Mouse (Mus musculus) midbrain, postnatal 0 days (tissue): ENCODE measurements around the gene Fam72a. TPM values are rescaled to one million over a fixed set of nuclear protein-coding genes. Genes with fewer than 3 reads are reported as not detected.

Experiments
- ATAC-seq: fragments of 200-750 bp; cut with Nextera tagmentation; 2 replicates; pipeline ENCODE4 v1.8.0; 2017; ENCODE audit warnings: moderate number of reproducible peaks, mild to moderate bottlenecking, moderate TSS enrichment, moderate library complexity; ENCODE audit not compliant: low FRiP score
- DNase-seq: peaks from one replicate; pipeline ENCODE4 v3.0.0-alpha.2; 2015; ENCODE audit warnings: low spot score
- H3K27ac ChIP-seq: fragments of 300-500 bp; sonication (generic); 2 replicates; pipeline ENCODE4 v1.5.1; 2014; ENCODE audit warnings: low read depth, mild to moderate bottlenecking, low read length, mixed read lengths
- H3K27me3 ChIP-seq: fragments of 300-500 bp; sonication (generic); 2 replicates; pipeline ENCODE4 v1.6.1; 2014; ENCODE audit warnings: low read length, control low read depth, mixed read lengths; ENCODE audit not compliant: insufficient read depth
- H3K36me3 ChIP-seq: fragments of 300-500 bp; sonication (generic); 2 replicates; pipeline ENCODE4 v1.6.1; 2014; ENCODE audit warnings: low read length, control low read depth, mixed read lengths; ENCODE audit not compliant: insufficient read depth
- H3K4me1 ChIP-seq: fragments of 300-500 bp; sonication (generic); 2 replicates; pipeline ENCODE4 v1.6.1; 2014; ENCODE audit warnings: mild to moderate bottlenecking, control low read depth, antibody characterized with exemption, low read length, mixed read lengths; ENCODE audit not compliant: insufficient read depth
- H3K4me2 ChIP-seq: fragments of 300-500 bp; sonication (generic); 2 replicates; pipeline ENCODE4 v1.6.1; 2014; ENCODE audit warnings: low read depth, mild to moderate bottlenecking, low read length, mixed read lengths; ENCODE audit not compliant: poor library complexity, severe bottlenecking
- H3K4me3 ChIP-seq: fragments of 300-500 bp; sonication (generic); 2 replicates; pipeline ENCODE4 v1.5.1; 2014; ENCODE audit warnings: low read depth, mild to moderate bottlenecking, low read length, moderate library complexity
- H3K9ac ChIP-seq: fragments of 300-500 bp; sonication (generic); replicated peaks from 2 replicates; pipeline ENCODE4 v1.6.1; 2014; ENCODE audit warnings: mild to moderate bottlenecking, low read length, moderate library complexity, mixed read lengths; ENCODE audit not compliant: poor library complexity, severe bottlenecking
- H3K9me3 ChIP-seq: fragments of 300-500 bp; sonication (generic); 2 replicates; pipeline ENCODE4 v1.6.1; 2016; ENCODE audit warnings: low read length, control low read depth
- CTCF ChIP-seq: IDR thresholded peaks from 2 replicates; pipeline ENCODE4 v1.5.1; 2016; ENCODE audit warnings: antibody characterized with exemption, mild to moderate bottlenecking
- WGBS: fragments of 180-500 bp; shearing (Covaris S2); extraction: QIAGEN DNeasy Blood & Tissue Kit; methylation state at CpG from one replicate; pipeline ENCODE4 v1.1.7; 2014; 5-methylcytosine and 5-hydroxymethylcytosine counted together
- polyA plus RNA-seq: library from polyadenylated mRNA; unstranded; fragments of >200 nt; fragmentation: Nextera tagmentation; extraction: Ambion mirVana; gene quantifications from 2 replicates; pipeline ENCODE4 v1.2.1, GENCODE M21; 2015
- total RNA-seq: library from RNA; depleted of rRNA; stranded (reverse); fragments of >200 nt; gene quantifications from 2 replicates; pipeline ENCODE4 v1.2.3, GENCODE M21; 2014

Gene Fam72a
- total and polyA plus RNA-seq, 2 experiments from 2014 or later, result 0.53 to 0.60 TPM

DNA sequence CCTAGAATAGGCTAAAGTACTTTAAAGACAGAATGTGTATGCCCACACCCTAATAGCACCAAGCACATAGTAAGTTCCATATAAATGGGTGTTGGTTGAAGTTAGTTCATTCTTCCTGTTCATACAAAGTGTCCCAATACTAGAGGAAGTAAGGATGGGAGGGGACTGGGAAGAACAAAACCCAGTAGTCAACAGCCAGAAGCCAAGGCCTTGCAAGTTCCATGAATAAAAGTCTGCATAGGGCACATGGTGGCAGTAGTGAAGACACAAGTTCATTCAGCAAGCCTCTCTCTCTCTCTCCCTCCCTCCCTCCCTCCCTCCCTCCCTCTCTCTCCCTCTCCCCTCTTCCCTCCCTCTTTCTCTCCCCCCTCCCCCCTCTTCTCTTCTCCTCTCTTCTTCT, 16.6 kb upstream of the Fam72a start:
- no peak overlapping the region for H3K4me3 ChIP-seq
- ATAC-seq, result no peak

GRCm38 (mm10) chr1:131511661-131512500, 15.8 kb upstream of the Fam72a start:
- no peaks in the 10 kb centered on the region for H3K36me3 ChIP-seq
- no peak overlapping the region for H3K4me2 ChIP-seq
- no peaks in the 10 kb centered on the region for H3K9me3 ChIP-seq
- no peak overlapping the region for H3K4me3 ChIP-seq
- H3K27me3 ChIP-seq, result no peaks in the 10 kb centered on the region
- DNase-seq (no peak), ATAC-seq (no peak)
- 76% methylated on average over 3 of the region's 3 CpGs for WGBS
- no peaks in the 10 kb centered on the region for H3K4me1 ChIP-seq
- no peak overlapping the region for H3K27ac ChIP-seq
- no peak for TF ChIP-seq CTCF
- H3K9ac ChIP-seq, result no peak overlapping the region

More for the DNA sequence above, 16.6 kb upstream of the Fam72a start:
- H3K4me1 ChIP-seq, result no peaks in the 10 kb centered on the region; the same call in 1 of the 2 replicates
- no peak overlapping the region for H3K9ac ChIP-seq
- no peak overlapping the region for H3K27ac ChIP-seq
- no peak for TF ChIP-seq CTCF
- H3K36me3 ChIP-seq, result no peaks in the 10 kb centered on the region
- no peaks in the 10 kb centered on the region for H3K9me3 ChIP-seq
- H3K4me2 ChIP-seq, result no peak overlapping the region
- H3K27me3 ChIP-seq, result no peaks in the 10 kb centered on the region
- no peak for DNase-seq

DNA sequence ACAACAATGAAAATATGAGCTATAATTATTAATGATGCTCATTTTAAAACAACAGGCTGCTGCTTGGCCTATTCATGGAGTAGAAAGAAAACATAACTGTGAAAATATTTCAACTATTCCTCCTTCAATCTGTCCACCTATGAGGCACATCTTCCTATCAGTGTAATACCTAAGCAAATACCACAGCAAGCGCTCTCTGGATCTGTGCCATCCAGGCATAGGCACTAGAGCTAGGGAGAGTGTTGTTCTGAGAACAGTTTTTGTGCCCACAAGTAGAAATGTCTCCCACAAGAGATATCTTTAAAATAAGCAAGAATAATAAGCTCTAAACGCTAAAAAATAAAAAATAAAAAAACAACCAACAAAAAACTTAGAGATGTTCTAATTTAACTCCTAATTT, 14.6 kb upstream of the Fam72a start:
- Histone ChIP-seq H3K9me3 (no peaks in the 10 kb centered on the region), H3K27ac (no peak overlapping the region), H3K4me3 (no peak overlapping the region), H3K9ac (no peak overlapping the region), H3K36me3 (no peaks in the 10 kb centered on the region), H3K27me3 (no peaks in the 10 kb centered on the region), H3K4me1 (no peaks in the 10 kb centered on the region), H3K4me2 (no peak overlapping the region)
- TF ChIP-seq CTCF, result no peak
- ATAC-seq (no peak), DNase-seq (no peak)
- WGBS, result 97% methylated on average over 2 of the region's 2 CpGs

- H3K4me1 ChIP-seq, result no peaks in the 10 kb centered on the region
- H3K4me2 ChIP-seq, result no peak overlapping the region
- ATAC-seq (no peak), DNase-seq (no peak)
- 100% methylated on average over 1 of the region's 1 CpGs for WGBS
- H3K36me3 ChIP-seq, result no peaks in the 10 kb centered on the region
- no peak overlapping the region for H3K4me3 ChIP-seq
- no peak for TF ChIP-seq CTCF
- no peaks in the 10 kb centered on the region for H3K9me3 ChIP-seq
- H3K27me3 ChIP-seq, result no peaks in the 10 kb centered on the region
- H3K27ac ChIP-seq, result no peak overlapping the region
- H3K9ac ChIP-seq, result no peak overlapping the region
Measured at GRCm38 (mm10) chr1:131514197-131514596, 13.5 kb upstream of the Fam72a start.

- WGBS, result 83% methylated on average over 3 of the region's 3 CpGs
- H3K9ac ChIP-seq, result no peak overlapping the region
Measured at GRCm38 (mm10) chr1:131516588-131516987, 11.1 kb upstream of the Fam72a start.

DNA sequence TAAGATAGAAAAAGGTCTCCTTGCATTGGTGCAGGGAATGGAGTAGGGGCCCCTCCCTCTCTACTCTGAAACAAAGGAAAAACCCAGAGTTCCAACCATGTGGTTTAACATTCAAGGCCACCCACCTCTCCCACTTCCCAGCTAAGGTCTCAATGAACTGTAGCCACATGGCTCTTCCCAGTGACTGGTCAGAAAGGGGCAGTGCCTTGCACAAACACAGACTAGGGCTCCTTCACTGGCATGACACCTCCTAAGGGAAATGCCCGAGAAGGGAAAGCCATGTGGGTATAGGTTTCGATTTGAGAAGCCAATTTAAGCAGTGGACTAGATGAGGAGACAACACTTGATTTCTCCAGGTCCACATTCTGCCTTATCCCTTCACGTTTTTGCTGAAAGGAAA, 3.9 kb upstream of the Fam72a start:
- peak; percentile 51 for DNase-seq
- 28% methylated on average over 3 of the region's 3 CpGs for WGBS
- Histone ChIP-seq H3K36me3 (no peaks in the 10 kb centered on the region), H3K4me1 (peaks cover 11% of the 10 kb centered on the region; the same call in 1 of the 2 replicates), H3K27me3 (no peaks in the 10 kb centered on the region), H3K9ac (peak overlapping the region; percentile 65), H3K4me3 (peak overlapping the region; percentile 86), H3K4me2 (peak overlapping the region; percentile 84), H3K9me3 (no peaks in the 10 kb centered on the region), H3K27ac (peak overlapping the region; percentile 87; the same call in 1 of the 2 replicates)
- ATAC-seq, result no peak
- no peak for TF ChIP-seq CTCF

More at GRCm38 (mm10) chr1:131516588-131516987, 11.1 kb upstream of the Fam72a start:
- ATAC-seq, result no peak
- no peak for DNase-seq
- Histone ChIP-seq H3K36me3 (no peaks in the 10 kb centered on the region), H3K4me2 (no peak overlapping the region), H3K9me3 (no peaks in the 10 kb centered on the region), H3K27ac (no peak overlapping the region), H3K4me1 (no peaks in the 10 kb centered on the region), H3K4me3 (no peak overlapping the region), H3K27me3 (no peaks in the 10 kb centered on the region)
- no peak for TF ChIP-seq CTCF
